ENCODE assay signal across 11 mouse cellular contexts in the genomic region with DNA sequence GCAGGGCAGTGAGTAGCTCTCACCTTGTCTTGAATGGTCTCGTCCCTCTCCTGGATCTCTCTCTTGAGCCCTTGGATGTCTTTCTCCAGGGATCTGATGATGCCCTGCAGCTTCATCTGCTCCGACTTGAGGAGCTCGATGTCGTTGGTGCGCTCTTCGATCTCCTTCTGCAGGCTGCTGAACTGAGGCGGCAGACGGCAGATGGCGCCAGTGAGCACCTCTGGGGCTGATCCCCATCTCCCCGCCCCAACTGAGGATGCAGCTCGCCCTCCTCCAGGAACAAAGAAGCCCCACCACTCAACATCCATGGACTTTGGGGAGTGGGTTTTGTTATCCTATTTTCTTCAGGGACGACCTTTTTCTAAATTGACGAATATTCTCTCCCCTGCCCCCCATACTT. TPM values are rescaled to one million over a fixed set of nuclear protein-coding genes. Genes with fewer than 3 reads are reported as not detected.
DNase-seq lines count a peak whose midpoint lies in the region; ATAC-seq lines count a peak whose summit lies in the region.
"Had no signal": no experiment of that assay in that cellular context is flagged by ENCODE, and none has a peak within 500 bp of the region (broad histone marks: within the 10 kb centered on the region; RNA-seq: fewer than 3 reads in every experiment).

No protein-coding gene starts in this region.

- no peaks in the 10 kb centered on the region for H3K4me1 ChIP-seq in neural tube, embryonic 11.5 days (ENCODE audit: control insufficient read depth, insufficient read depth, low read length)
- H3K4me1 ChIP-seq: neural tube, embryonic 12.5 days had no signal

- H3K4me3 ChIP-seq in neural tube, embryonic 11.5 days (ENCODE audit: low read depth, low read length), result no peak overlapping the region
- H3K4me3 ChIP-seq: erythroblast, embryonic 14.5 days; neural tube, embryonic 12.5 days had no signal

- H3K9me3 ChIP-seq in neural tube, embryonic 11.5 days (ENCODE audit: control insufficient read depth, low read length), result no peaks in the 10 kb centered on the region
- H3K9me3 ChIP-seq: neural tube, embryonic 12.5 days had no signal

- H3K9ac ChIP-seq in neural tube, embryonic 11.5 days (ENCODE audit: low read length), result no peak overlapping the region
- H3K9ac ChIP-seq: neural tube, embryonic 12.5 days had no signal

- H3K4me2 ChIP-seq in neural tube, embryonic 11.5 days (ENCODE audit: low read depth), result no peak overlapping the region
- H3K4me2 ChIP-seq: neural tube, embryonic 12.5 days had no signal

- H3K36me3 ChIP-seq in neural tube, embryonic 11.5 days (ENCODE audit: control insufficient read depth, insufficient read depth, low read length), result no peaks in the 10 kb centered on the region
- H3K36me3 ChIP-seq: neural tube, embryonic 12.5 days had no signal

- H3K27ac ChIP-seq in neural tube, embryonic 11.5 days (ENCODE audit: low read depth, low read length), result no peak overlapping the region
- H3K27ac ChIP-seq: neural tube, embryonic 12.5 days had no signal

- 54% methylated on average over 13 of the region's 13 CpGs for WGBS in neural tube, embryonic 11.5 days

- no peak for ATAC-seq in cerebellum, adult (ENCODE audit: insufficient number of reproducible peaks, low FRiP score, low TSS enrichment)
- peak; percentile 50; the same call in 1 of the 2 replicates for ATAC-seq in granulocyte monocyte progenitor cell, adult 5-6 weeks (replicated peaks; ENCODE audit: poor library complexity, severe bottlenecking)
- no peak for ATAC-seq in neural tube, embryonic 11.5 days (ENCODE audit: insufficient read depth, low FRiP score, low TSS enrichment)
- no peak for ATAC-seq in erythroblast, adult 5-6 weeks (replicated peaks; ENCODE audit: low FRiP score, poor library complexity, severe bottlenecking)

- intact Hi-C loops in left cerebral cortex, postnatal 25 days (cut with DNase I), result loop anchor here (5.0 to 10.0 kb wide), 2 partner anchors 287 to 495 kb away; a partner anchor contains a TSS

- H3K27me3 ChIP-seq in neural tube, embryonic 11.5 days (ENCODE audit: control insufficient read depth, insufficient read depth, low read length), result no peaks in the 10 kb centered on the region

- peak; percentile 6 to 13 for DNase-seq in cerebellum, adult 18-20 months
- DNase-seq in left cerebral cortex, adult 18-20 months (ENCODE audit: low spot score in 2 of 2), result peak; percentile 44 to 65
- DNase-seq in left cerebral cortex, postnatal 25 days (ENCODE audit: low spot score in 2 of 2), result no peak
- peak; percentile 68 for DNase-seq in ES-CJ7 (ENCODE audit: low read depth, low spot score)
- DNase-seq in neural tube, embryonic 11.5 days (ENCODE audit: low spot score), result peak; percentile 34

RNA-seq across cellular contexts. Expression of a gene that starts 35.5 kb away (rescaled TPM):
- total RNA-seq in left cerebral cortex, adult 18-20 months (2021), result 1 to 10 TPM; 5.0 to 5.3 TPM
- total RNA-seq in left cerebral cortex, postnatal 25 days (2021), result 1 to 10 TPM; 7.3 to 9.9 TPM
- not detected in 2 replicates for total RNA-seq in granulocyte monocyte progenitor cell, adult 5-6 weeks (2014; fragmentation: Nextera tagmentation)
- total RNA-seq in granulocyte monocyte progenitor cell, adult 5-6 weeks (2017), result 0.82 TPM in 1 of 2 replicates, not detected in the other
- 0.66 TPM in 1 of 2 replicates, not detected in the other for polyA plus RNA-seq in neural tube, embryonic 11.5 days (2014; fragmentation: Nextera tagmentation; extraction: Ambion mirVana)
- not detected in 2 replicates for total RNA-seq in erythroblast, adult 5-6 weeks (2015; ENCODE audit: low replicate concordance)
- total RNA-seq in erythroblast, adult 5-6 weeks (2017; ENCODE audit: low replicate concordance), result not detected in 2 replicates
- polyA plus RNA-seq: erythroblast, embryonic 14.5 days had no signal

RNA-seq across cellular contexts. Expression of a gene that starts 41.3 kb away (rescaled TPM):
- under 1 TPM; 0.79 to 0.98 TPM for total RNA-seq in left cerebral cortex, adult 18-20 months (2021)
- total RNA-seq in left cerebral cortex, postnatal 25 days (2021), result under 1 TPM; 0.76 to 0.99 TPM
- total RNA-seq in granulocyte monocyte progenitor cell, adult 5-6 weeks (2014; fragmentation: Nextera tagmentation), result 1.2 and 1.3 TPM in 2 replicates
- total RNA-seq in granulocyte monocyte progenitor cell, adult 5-6 weeks (2017), result 2.8 and 3.9 TPM in 2 replicates
- polyA plus RNA-seq in neural tube, embryonic 11.5 days (2014; fragmentation: Nextera tagmentation; extraction: Ambion mirVana), result 0.47 and 0.48 TPM in 2 replicates
- total RNA-seq in erythroblast, adult 5-6 weeks (2015; ENCODE audit: low replicate concordance), result 0.63 TPM in 1 of 2 replicates, not detected in the other
- 0.51 and 0.84 TPM in 2 replicates for total RNA-seq in erythroblast, adult 5-6 weeks (2017; ENCODE audit: low replicate concordance)

RNA-seq across cellular contexts. Expression of a gene that starts 41.3 kb away (rescaled TPM):
- 10 to 100 TPM; 55.9 to 63.5 TPM for total RNA-seq in left cerebral cortex, adult 18-20 months (2021)
- 10 to 100 TPM; 55.4 to 58.0 TPM for total RNA-seq in left cerebral cortex, postnatal 25 days (2021)
- 100 and 111 TPM in 2 replicates for total RNA-seq in granulocyte monocyte progenitor cell, adult 5-6 weeks (2014; fragmentation: Nextera tagmentation)
- total RNA-seq in granulocyte monocyte progenitor cell, adult 5-6 weeks (2017), result 158 and 165 TPM in 2 replicates
- polyA plus RNA-seq in neural tube, embryonic 11.5 days (2014; fragmentation: Nextera tagmentation; extraction: Ambion mirVana), result 165 and 170 TPM in 2 replicates
- 28.4 and 35.1 TPM in 2 replicates for total RNA-seq in erythroblast, adult 5-6 weeks (2015; ENCODE audit: low replicate concordance)
- 12.6 and 20.6 TPM in 2 replicates for total RNA-seq in erythroblast, adult 5-6 weeks (2017; ENCODE audit: low replicate concordance)

RNA-seq across cellular contexts. Expression of a gene that starts 52.5 kb away (rescaled TPM):
- not detected for total RNA-seq in left cerebral cortex, adult 18-20 months (2021)
- total RNA-seq in left cerebral cortex, postnatal 25 days (2021), result not detected
- total RNA-seq in granulocyte monocyte progenitor cell, adult 5-6 weeks (2014; fragmentation: Nextera tagmentation), result not detected in 2 replicates
- total RNA-seq in granulocyte monocyte progenitor cell, adult 5-6 weeks (2017), result not detected in 2 replicates
- polyA plus RNA-seq in neural tube, embryonic 11.5 days (2014; fragmentation: Nextera tagmentation; extraction: Ambion mirVana), result 0.43 and 0.74 TPM in 2 replicates
- not detected in 2 replicates for total RNA-seq in erythroblast, adult 5-6 weeks (2015; ENCODE audit: low replicate concordance)
- not detected in 2 replicates for total RNA-seq in erythroblast, adult 5-6 weeks (2017; ENCODE audit: low replicate concordance)
- total RNA-seq: layer of hippocampus, postnatal 14 days had no signal
- polyA plus RNA-seq: neural tube, embryonic 12.5 days had no signal

Comparison
In these comparisons a context has a peak if more than half of its experiments do, and no peak if none do; other contexts are left out.
1. DNase-seq: peak in cerebellum, adult 18-20 months (2 of 2), left cerebral cortex, adult 18-20 months (2 of 2), ES-CJ7 (single experiment) and neural tube, embryonic 11.5 days (single experiment); none in left cerebral cortex, postnatal 25 days (0 of 2).